Mouse (Mus musculus) frontal cortex, adult (tissue): ENCODE measurements around the gene Zfp14.
A peak's percentile ranks its signal among the peaks of the same experiment; 100 is the strongest.

Experiments used
- ATAC-seq: cut with Nextera tagmentation; 2 replicates; pipeline ENCODE4 v1.9.2; 2017; ENCODE audit warnings: mild to moderate bottlenecking, moderate library complexity, mixed read lengths; ENCODE audit not compliant: low TSS enrichment

Gene Zfp14

GRCm38 (mm10) chr7:30028572-30028971 lies 22.6 kb downstream of the Zfp14 start:
- ATAC-seq = no peak

- no peak for ATAC-seq
Measured at GRCm38 (mm10) chr7:30027331-30027730, 23.8 kb downstream of the Zfp14 start.

- ATAC-seq = no peak
Measured at GRCm38 (mm10) chr7:30025358-30025757, 25.8 kb downstream of the Zfp14 start.

- no peak for ATAC-seq
Measured at GRCm38 (mm10) chr7:30023800-30024199, 27.4 kb downstream of the Zfp14 start.

- no peak for ATAC-seq
Measured at GRCm38 (mm10) chr7:30023324-30023723, 27.9 kb downstream of the Zfp14 start.

- no peak for ATAC-seq
Measured at GRCm38 (mm10) chr7:30019543-30019942, 31.6 kb downstream of the Zfp14 start.

- no peak for ATAC-seq
Measured at GRCm38 (mm10) chr7:30017226-30017625, 34.0 kb downstream of the Zfp14 start.

- ATAC-seq = peak; percentile 62
Measured at GRCm38 (mm10) chr7:30012956-30013363, 38.2 kb downstream of the Zfp14 start.

GRCm38 (mm10) chr7:30010551-30011195 lies 40.5 kb downstream of the Zfp14 start:
- peak; percentile 45; the same call in 1 of the 2 replicates for ATAC-seq

- ATAC-seq = peak; percentile 59
Measured at GRCm38 (mm10) chr7:30009321-30010085, 41.7 kb downstream of the Zfp14 start.

- ATAC-seq = no peak
Measured at GRCm38 (mm10) chr7:30008020-30008690, 43.0 kb downstream of the Zfp14 start.

- ATAC-seq = peak; percentile 66; the same call in 1 of the 2 replicates
Measured at GRCm38 (mm10) chr7:30007601-30008000, 43.6 kb downstream of the Zfp14 start.

GRCm38 (mm10) chr7:30000601-30001000 lies 50.6 kb downstream of the Zfp14 start:
- no peak for ATAC-seq

- no peak for ATAC-seq
Measured at GRCm38 (mm10) chr7:29995134-29995533, 56.0 kb downstream of the Zfp14 start.

GRCm38 (mm10) chr7:29993340-29993739 lies 57.8 kb downstream of the Zfp14 start:
- peak; percentile 27; the same call in 1 of the 2 replicates for ATAC-seq

GRCm38 (mm10) chr7:29992698-29993097 lies 58.5 kb downstream of the Zfp14 start:
- no peak for ATAC-seq

GRCm38 (mm10) chr7:29989031-29989430 lies 62.1 kb downstream of the Zfp14 start:
- no peak for ATAC-seq

GRCm38 (mm10) chr7:29987551-29987950 lies 63.6 kb downstream of the Zfp14 start:
- no peak for ATAC-seq
